Mouse (Mus musculus): ENCODE results near the gene 4931428L18Rik. TPM values are rescaled to one million over a fixed set of nuclear protein-coding genes. Genes with fewer than 3 reads are reported as not detected.
"Not testable (repeated sequence)": the region's sequence is repeated elsewhere in the genome, so short reads cannot be mapped to it uniquely, and the experiment has no call there.

Gene 4931428L18Rik
- polyA plus RNA-seq, 3 experiments from 2014 or later, result not detected

GRCm38 (mm10) chr1:31058861-31059351, 163.6 kb downstream of the 4931428L18Rik start:
- no peak for ATAC-seq

GRCm38 (mm10) chr1:31058196-31058595, 164.3 kb downstream of the 4931428L18Rik start:
- ATAC-seq, result no peak

- no peak for ATAC-seq
These were observed 171.0 kb downstream of the 4931428L18Rik start for GRCm38 (mm10) chr1:31051370-31051921.

GRCm38 (mm10) chr1:31049954-31050652, 172.4 kb downstream of the 4931428L18Rik start:
- no peak for ATAC-seq

- ATAC-seq, result no peak
These were observed 179.3 kb downstream of the 4931428L18Rik start for GRCm38 (mm10) chr1:31043208-31043607.

GRCm38 (mm10) chr1:31042793-31043192, 179.7 kb downstream of the 4931428L18Rik start:
- ATAC-seq, result no peak

- no peak for ATAC-seq
These were observed 188.5 kb downstream of the 4931428L18Rik start for GRCm38 (mm10) chr1:31033851-31034534.

GRCm38 (mm10) chr1:31032351-31032750, 190.1 kb downstream of the 4931428L18Rik start:
- ATAC-seq, result no peak

GRCm38 (mm10) chr1:31023173-31023572, 199.3 kb downstream of the 4931428L18Rik start:
- no peak for ATAC-seq

GRCm38 (mm10) chr1:31019283-31019682, 203.2 kb downstream of the 4931428L18Rik start:
- ATAC-seq, result no peak

- ATAC-seq, result no peak
These were observed 205.1 kb downstream of the 4931428L18Rik start for GRCm38 (mm10) chr1:31017377-31017776.

- no peak for ATAC-seq
These were observed 206.4 kb downstream of the 4931428L18Rik start for GRCm38 (mm10) chr1:31016068-31016467.

- no peak for ATAC-seq
These were observed 207.2 kb downstream of the 4931428L18Rik start for GRCm38 (mm10) chr1:31015261-31015660.

- not testable (repeated sequence) for ATAC-seq
These were observed 244.6 kb downstream of the 4931428L18Rik start, which contains the start of gene AC153137.1 for GRCm38 (mm10) chr1:30977868-30978267. Gene AC153137.1, minus strand, starts transcription at chr1:30977968.

- not testable (repeated sequence) for ATAC-seq
These were observed 245.2 kb downstream of the 4931428L18Rik start for GRCm38 (mm10) chr1:30977239-30977638.

GRCm38 (mm10) chr1:30951795-30952194, 270.7 kb downstream of the 4931428L18Rik start:
- no peak for ATAC-seq

- no peak for ATAC-seq
These were observed 272.0 kb downstream of the 4931428L18Rik start for GRCm38 (mm10) chr1:30950456-30950835.

- peak; percentile 88 for ATAC-seq
These were observed 272.6 kb downstream of the 4931428L18Rik start for GRCm38 (mm10) chr1:30949710-30950455.

GRCm38 (mm10) chr1:30948950-30949639, 273.4 kb downstream of the 4931428L18Rik start:
- ATAC-seq, result peak; percentile 5

GRCm38 (mm10) chr1:30948361-30948949, 274.0 kb downstream of the 4931428L18Rik start:
- ATAC-seq, result no peak
